Mouse (Mus musculus) intestine, embryonic 16.5 days (tissue): Measurements from ENCODE around the gene Klrb1b. TPM values are rescaled to one million over a fixed set of nuclear protein-coding genes. Genes with fewer than 3 reads are reported as not detected.
A peak's percentile ranks its signal among the peaks of the same experiment; 100 is the strongest.
"Not testable (repeated sequence)": the region's sequence is repeated elsewhere in the genome, so short reads cannot be mapped to it uniquely, and the experiment has no call there.

Source experiments
- ATAC-seq: fragments of 200-750 bp; cut with Nextera tagmentation; 2 replicates; pipeline ENCODE4 v1.8.0; 2017; ENCODE audit warnings: moderate TSS enrichment, moderate library complexity
- H3K27ac ChIP-seq: fragments of 300-500 bp; sonication (generic); 2 replicates; pipeline ENCODE4 v1.5.1; 2014; ENCODE audit warnings: mild to moderate bottlenecking, low read length
- H3K27me3 ChIP-seq: fragments of 300-500 bp; sonication (generic); replicated peaks from 2 replicates; pipeline ENCODE4 v1.6.1; 2014; ENCODE audit warnings: low read length, control low read depth, mixed read lengths; ENCODE audit not compliant: control insufficient read depth, insufficient read depth
- H3K36me3 ChIP-seq: fragments of 300-500 bp; sonication (generic); 2 replicates; pipeline ENCODE4 v1.6.1; 2014; ENCODE audit warnings: low read length, control low read depth; ENCODE audit not compliant: control insufficient read depth, insufficient read depth
- H3K4me1 ChIP-seq: fragments of 300-500 bp; sonication (generic); 2 replicates; pipeline ENCODE4 v1.6.1; 2014; ENCODE audit warnings: low read length, control low read depth, mixed read lengths; ENCODE audit not compliant: control insufficient read depth, insufficient read depth
- H3K4me2 ChIP-seq: fragments of 300-500 bp; sonication (generic); 2 replicates; pipeline ENCODE4 v1.6.1; 2014; ENCODE audit warnings: low read depth, low read length, control low read depth
- H3K4me3 ChIP-seq: fragments of 300-500 bp; sonication (generic); 2 replicates; pipeline ENCODE4 v1.5.1; 2014; ENCODE audit warnings: mild to moderate bottlenecking, low read length
- H3K9ac ChIP-seq: fragments of 300-500 bp; sonication (generic); 2 replicates; pipeline ENCODE4 v1.6.1; 2014; ENCODE audit warnings: low read depth, low read length
- H3K9me3 ChIP-seq: fragments of 300-500 bp; sonication (generic); 2 replicates; pipeline ENCODE4 v1.6.1; 2016; ENCODE audit warnings: low read length, control low read depth; ENCODE audit not compliant: control insufficient read depth
- WGBS: fragments of 180-500 bp; shearing (Covaris S2); extraction: QIAGEN DNeasy Blood & Tissue Kit; methylation state at CpG from one replicate; pipeline ENCODE4 v1.1.7; 2014; 5-methylcytosine and 5-hydroxymethylcytosine counted together
- polyA plus RNA-seq: library from polyadenylated mRNA; unstranded; fragments of >200 nt; fragmentation: Nextera tagmentation; extraction: Ambion mirVana; gene quantifications from 2 replicates; pipeline ENCODE4 v1.2.1, GENCODE M21; 2015

The Klrb1b gene
- polyA plus RNA-seq, 1 experiment from 2014 or later, result 1.1 TPM

GRCm38 (mm10) chr6:128804823-128805640, 21.1 kb downstream of the Klrb1b start:
- H3K9ac ChIP-seq, ATAC-seq, H3K4me2 ChIP-seq, H3K27me3 ChIP-seq, H3K4me1 ChIP-seq, H3K36me3 ChIP-seq, H3K4me3 ChIP-seq, H3K27ac ChIP-seq, H3K9me3 ChIP-seq: not testable (repeated sequence)
- 54% methylated on average over 7 of the region's 7 CpGs for WGBS

GRCm38 (mm10) chr6:128802999-128803857, 22.9 kb downstream of the Klrb1b start:
- H3K36me3 ChIP-seq, result no peaks in the 10 kb centered on the region
- H3K27me3 ChIP-seq, result no peaks in the 10 kb centered on the region
- peaks cover 6% of the 10 kb centered on the region; the same call in 1 of the 2 replicates for H3K4me1 ChIP-seq
- no peaks in the 10 kb centered on the region for H3K9me3 ChIP-seq
- H3K4me3 ChIP-seq, result peak overlapping the region; percentile 56
- H3K9ac ChIP-seq, result peak overlapping the region; percentile 75
- no peak overlapping the region for H3K27ac ChIP-seq
- H3K4me2 ChIP-seq, result peak overlapping the region; percentile 77
- peak; percentile 92 for ATAC-seq
- WGBS, result 7% methylated on average over 26 of the region's 26 CpGs

- Histone ChIP-seq H3K9ac (peak overlapping the region; percentile 75), H3K4me1 (peaks cover 10% of the 10 kb centered on the region; the same call in 1 of the 2 replicates), H3K4me2 (peak overlapping the region; percentile 77), H3K36me3 (no peaks in the 10 kb centered on the region), H3K27me3 (no peaks in the 10 kb centered on the region), H3K27ac (peak overlapping the region; percentile 76), H3K9me3 (no peaks in the 10 kb centered on the region), H3K4me3 (peak overlapping the region; percentile 56)
- 15% methylated on average over 10 of the region's 10 CpGs for WGBS
- peak; percentile 49 for ATAC-seq
Observed at GRCm38 (mm10) chr6:128802557-128802956, 23.6 kb downstream of the Klrb1b start.

GRCm38 (mm10) chr6:128800696-128801095, 25.4 kb downstream of the Klrb1b start:
- WGBS, result 81% methylated on average over 5 of the region's 5 CpGs
- not testable (repeated sequence) for H3K36me3 ChIP-seq, H3K4me2 ChIP-seq, ATAC-seq, H3K4me3 ChIP-seq, H3K27ac ChIP-seq, H3K27me3 ChIP-seq, H3K9me3 ChIP-seq, H3K9ac ChIP-seq
- peaks cover 10% of the 10 kb centered on the region; the same call in 1 of the 2 replicates for H3K4me1 ChIP-seq

- ATAC-seq, result no peak
- Histone ChIP-seq H3K4me2 (peak overlapping the region; percentile 54), H3K36me3 (no peaks in the 10 kb centered on the region), H3K4me1 (peaks cover 10% of the 10 kb centered on the region; the same call in 1 of the 2 replicates), H3K4me3 (peak overlapping the region; percentile 65), H3K9ac (peak overlapping the region; percentile 68), H3K27me3 (no peaks in the 10 kb centered on the region), H3K27ac (no peak overlapping the region), H3K9me3 (no peaks in the 10 kb centered on the region)
- WGBS, result 22% methylated on average over 7 of the region's 7 CpGs
Observed at GRCm38 (mm10) chr6:128799896-128800270, 26.2 kb downstream of the Klrb1b start.

- under 1% methylated on average over 49 of the region's 49 CpGs for WGBS
- H3K4me1 ChIP-seq, result peaks cover 10% of the 10 kb centered on the region; the same call in 1 of the 2 replicates
- H3K27ac ChIP-seq, result peak overlapping the region; percentile 87
- not testable (repeated sequence) for H3K9me3 ChIP-seq, H3K36me3 ChIP-seq, H3K27me3 ChIP-seq
- ATAC-seq, result peak; percentile 75
- peak overlapping the region; percentile 54 for H3K4me2 ChIP-seq
- peak overlapping the region; percentile 70 for H3K9ac ChIP-seq
- H3K4me3 ChIP-seq, result peak overlapping the region; percentile 65
Observed at GRCm38 (mm10) chr6:128799144-128799895, 26.8 kb downstream of the Klrb1b start.

GRCm38 (mm10) chr6:128798772-128799143, 27.4 kb downstream of the Klrb1b start:
- peak overlapping the region; percentile 70 for H3K9ac ChIP-seq
- 0% methylated on average over 20 of the region's 20 CpGs for WGBS
- peak; percentile 51 for ATAC-seq

GRCm38 (mm10) chr6:128797936-128798771, 28.0 kb downstream of the Klrb1b start:
- Histone ChIP-seq H3K9ac (peak overlapping the region; percentile 53), H3K27ac (peak overlapping the region; percentile 20)
- no peak for ATAC-seq

More at GRCm38 (mm10) chr6:128798772-128799143, 27.4 kb downstream of the Klrb1b start:
- H3K36me3 ChIP-seq, H3K27me3 ChIP-seq, H3K9me3 ChIP-seq: not testable (repeated sequence)
- peak overlapping the region; percentile 27; the same call in 1 of the 2 replicates for H3K4me2 ChIP-seq
- peaks cover 10% of the 10 kb centered on the region; the same call in 1 of the 2 replicates for H3K4me1 ChIP-seq
- peak overlapping the region; percentile 65 for H3K4me3 ChIP-seq
- peak overlapping the region; percentile 87 for H3K27ac ChIP-seq

More at GRCm38 (mm10) chr6:128797936-128798771, 28.0 kb downstream of the Klrb1b start:
- H3K9me3 ChIP-seq, result no peaks in the 10 kb centered on the region
- no peaks in the 10 kb centered on the region for H3K36me3 ChIP-seq
- no peaks in the 10 kb centered on the region for H3K27me3 ChIP-seq
- H3K4me2 ChIP-seq, result peak overlapping the region; percentile 57
- 14% methylated on average over 15 of the region's 15 CpGs for WGBS
- peak overlapping the region; percentile 42 for H3K4me3 ChIP-seq
- peaks cover 10% of the 10 kb centered on the region; the same call in 1 of the 2 replicates for H3K4me1 ChIP-seq
